Mouse (Mus musculus): Measurements from ENCODE around the gene Prrc2a. TPM values are rescaled to one million over a fixed set of nuclear protein-coding genes. Genes with fewer than 3 reads are reported as not detected.

Gene Prrc2a
- polyA plus RNA-seq, 1 experiment: 409 TPM

- TF ChIP-seq POLR2A (IDR thresholded peaks at IDR 0.05; ENCODE audit: borderline replicate concordance, extremely low read depth, insufficient read depth, insufficient read length, poor library complexity, severe bottlenecking) (no peak), CTCF (IDR thresholded peaks at IDR 0.05; ENCODE audit: borderline replicate concordance, extremely low read depth, insufficient read depth, insufficient read length) (no peak)
- no peak for DNase-seq (ENCODE audit: low read depth)
These were observed 52.9 kb downstream of the Prrc2a start for GRCm38 (mm10) chr17:35111774-35112173.

DNA sequence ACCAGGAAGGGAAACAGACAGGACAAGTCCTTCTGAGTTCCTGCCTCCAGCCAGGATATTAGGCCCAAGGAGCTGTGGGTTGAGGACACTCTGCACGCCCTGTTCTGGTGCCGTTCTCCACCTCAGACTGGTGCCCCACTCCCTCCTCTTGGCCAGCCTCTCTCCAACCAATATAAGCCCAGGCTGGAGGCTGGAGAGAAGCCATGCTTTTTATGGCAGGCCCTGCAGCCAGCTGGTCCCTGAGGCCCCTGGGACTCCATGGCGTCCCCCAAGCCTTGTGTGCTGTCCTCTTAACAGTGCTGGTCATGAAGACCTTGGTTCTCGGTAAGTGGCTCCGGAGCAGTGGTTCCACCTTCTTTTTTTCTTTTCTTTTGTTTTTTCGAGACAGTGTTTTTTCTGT is 56.6 kb downstream of the Prrc2a start, which contains the start of gene Ly6g5c:
Ly6g5c (plus strand) TSS at position 183 of the 400 bp plus-strand sequence.
- TF ChIP-seq POLR2A (IDR thresholded peaks at IDR 0.05; ENCODE audit: borderline replicate concordance, extremely low read depth, insufficient read depth, insufficient read length, poor library complexity, severe bottlenecking) (no peak), CTCF (IDR thresholded peaks at IDR 0.05; ENCODE audit: borderline replicate concordance, extremely low read depth, insufficient read depth, insufficient read length) (no peak)
- DNase-seq (ENCODE audit: low read depth): no peak

DNA sequence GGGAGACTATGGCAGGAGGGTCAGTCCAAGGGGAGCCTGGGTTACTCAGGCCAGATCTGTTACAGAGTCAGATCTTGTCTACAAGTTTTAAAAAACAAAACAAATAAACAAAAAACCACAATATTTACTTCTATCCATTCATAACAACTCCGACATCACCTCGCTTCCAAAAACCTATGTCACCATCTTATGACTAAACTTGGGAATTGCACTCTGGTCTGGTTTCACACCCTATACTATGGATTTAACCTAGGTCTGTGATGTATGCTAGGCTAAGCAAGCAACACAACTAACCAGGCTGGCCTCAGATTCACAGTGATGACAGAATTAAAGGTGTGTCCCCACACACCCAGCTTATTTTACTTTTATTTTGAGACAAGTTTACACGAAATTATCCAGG is 58.2 kb downstream of the Prrc2a start:
- DNase-seq (ENCODE audit: low read depth): peak; percentile 48
- TF ChIP-seq POLR2A (IDR thresholded peaks at IDR 0.05; ENCODE audit: borderline replicate concordance, extremely low read depth, insufficient read depth, insufficient read length, poor library complexity, severe bottlenecking): no peak
- TF ChIP-seq CTCF (IDR thresholded peaks at IDR 0.05; ENCODE audit: borderline replicate concordance, extremely low read depth, insufficient read depth, insufficient read length): no peak; the same call in 1 of the 2 replicates

DNA sequence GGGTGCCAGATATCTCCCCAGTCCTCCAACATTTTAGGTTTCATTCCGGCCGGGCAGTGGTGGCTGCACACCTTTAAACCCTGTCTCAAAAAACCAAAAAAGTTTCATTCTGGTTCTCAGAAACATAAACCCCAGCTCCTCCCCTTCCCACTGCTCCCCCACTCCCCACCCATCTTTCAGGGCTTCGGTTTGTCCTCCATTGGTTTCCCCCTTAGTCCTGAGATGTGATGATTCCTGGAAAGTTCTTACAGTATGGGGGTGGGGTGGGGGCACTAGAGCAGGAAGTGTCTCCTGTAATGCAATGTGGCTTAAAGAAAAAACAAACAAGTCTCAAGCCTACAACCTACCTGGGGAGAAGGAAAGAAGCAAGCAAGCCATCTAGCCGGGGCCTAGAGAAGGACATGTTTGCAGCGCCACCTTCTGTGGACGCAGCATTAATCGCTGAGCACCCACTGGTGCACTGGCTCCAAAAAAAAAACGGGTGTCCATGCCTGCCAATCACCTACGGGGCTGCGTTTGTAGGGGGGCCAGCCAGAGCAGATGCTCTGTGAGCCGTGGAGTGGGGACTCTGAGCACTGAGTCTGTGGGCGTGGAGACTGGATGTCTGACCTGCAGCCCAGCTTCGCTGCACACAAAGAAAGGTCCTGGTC is 58.8 kb downstream of the Prrc2a start:
- DNase-seq (ENCODE audit: low read depth): peak; percentile 68
- TF ChIP-seq CTCF (IDR thresholded peaks at IDR 0.05; ENCODE audit: borderline replicate concordance, extremely low read depth, insufficient read depth, insufficient read length) (peak; percentile 66), POLR2A (IDR thresholded peaks at IDR 0.05; ENCODE audit: borderline replicate concordance, extremely low read depth, insufficient read depth, insufficient read length, poor library complexity, severe bottlenecking) (no peak)

DNA sequence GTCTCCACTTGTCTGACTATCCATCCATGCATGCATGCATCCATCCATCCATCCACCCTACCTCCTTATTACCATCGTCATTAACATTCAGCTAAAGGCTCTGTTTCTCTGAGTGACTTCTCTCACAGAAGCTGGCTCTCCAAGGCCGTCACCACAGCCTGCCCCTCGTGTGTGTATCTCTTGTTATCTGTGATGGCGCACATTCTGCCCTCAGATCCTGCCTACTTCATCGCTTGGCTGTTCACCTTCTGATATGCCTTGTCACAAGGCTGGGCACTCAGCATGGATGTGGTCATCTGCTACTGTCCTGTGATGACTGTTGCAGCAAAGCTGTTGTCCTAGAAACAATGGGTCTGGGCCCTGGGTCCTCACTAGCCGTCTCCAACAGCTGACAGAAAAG is 59.9 kb downstream of the Prrc2a start:
- DNase-seq (ENCODE audit: low read depth): no peak
- TF ChIP-seq POLR2A (IDR thresholded peaks at IDR 0.05; ENCODE audit: borderline replicate concordance, extremely low read depth, insufficient read depth, insufficient read length, poor library complexity, severe bottlenecking) (no peak), CTCF (IDR thresholded peaks at IDR 0.05; ENCODE audit: borderline replicate concordance, extremely low read depth, insufficient read depth, insufficient read length) (no peak)

DNA sequence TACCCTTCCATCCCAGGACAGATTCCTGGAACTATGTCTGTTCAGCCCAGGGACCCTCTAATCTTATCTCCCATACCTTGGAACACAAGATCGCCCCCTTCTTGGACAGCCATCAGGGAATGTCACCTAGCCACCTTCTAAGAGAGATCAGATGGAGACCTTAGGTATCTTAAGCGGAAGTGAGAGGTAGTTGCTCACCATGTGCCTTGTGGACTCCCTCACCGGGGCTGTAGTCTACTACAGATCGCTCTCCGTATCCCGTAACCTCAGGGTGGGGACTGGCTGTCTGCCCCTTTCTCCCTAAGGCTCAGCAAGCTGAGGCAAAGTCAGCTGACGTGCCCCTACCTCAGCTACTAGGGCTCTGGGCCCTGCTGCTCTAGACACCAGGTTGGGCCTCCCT is 60.6 kb downstream of the Prrc2a start:
- TF ChIP-seq POLR2A (IDR thresholded peaks at IDR 0.05; ENCODE audit: borderline replicate concordance, extremely low read depth, insufficient read depth, insufficient read length, poor library complexity, severe bottlenecking) (no peak), CTCF (IDR thresholded peaks at IDR 0.05; ENCODE audit: borderline replicate concordance, extremely low read depth, insufficient read depth, insufficient read length) (no peak)
- DNase-seq (ENCODE audit: low read depth): no peak

GRCm38 (mm10) chr17:35103221-35103690 is 61.4 kb downstream of the Prrc2a start:
- TF ChIP-seq POLR2A (IDR thresholded peaks at IDR 0.05; ENCODE audit: borderline replicate concordance, extremely low read depth, insufficient read depth, insufficient read length, poor library complexity, severe bottlenecking): no peak
- no peak for TF ChIP-seq CTCF (IDR thresholded peaks at IDR 0.05; ENCODE audit: borderline replicate concordance, extremely low read depth, insufficient read depth, insufficient read length)
- no peak for DNase-seq (ENCODE audit: low read depth)

- TF ChIP-seq POLR2A (IDR thresholded peaks at IDR 0.05; ENCODE audit: borderline replicate concordance, extremely low read depth, insufficient read depth, insufficient read length, poor library complexity, severe bottlenecking): no peak
- TF ChIP-seq CTCF (IDR thresholded peaks at IDR 0.05; ENCODE audit: borderline replicate concordance, extremely low read depth, insufficient read depth, insufficient read length): no peak
These were observed 62.4 kb downstream of the Prrc2a start for GRCm38 (mm10) chr17:35102299-35102698.

GRCm38 (mm10) chr17:35101161-35101560 is 63.5 kb downstream of the Prrc2a start:
- TF ChIP-seq CTCF (IDR thresholded peaks at IDR 0.05; ENCODE audit: borderline replicate concordance, extremely low read depth, insufficient read depth, insufficient read length) (no peak), POLR2A (IDR thresholded peaks at IDR 0.05; ENCODE audit: borderline replicate concordance, extremely low read depth, insufficient read depth, insufficient read length, poor library complexity, severe bottlenecking) (no peak)
- DNase-seq (ENCODE audit: low read depth): no peak

More at GRCm38 (mm10) chr17:35102299-35102698, 62.4 kb downstream of the Prrc2a start:
- no peak for DNase-seq (ENCODE audit: low read depth)

GRCm38 (mm10) chr17:35100196-35100765 is 64.4 kb downstream of the Prrc2a start:
- DNase-seq (ENCODE audit: low read depth): no peak
- TF ChIP-seq POLR2A (IDR thresholded peaks at IDR 0.05; ENCODE audit: borderline replicate concordance, extremely low read depth, insufficient read depth, insufficient read length, poor library complexity, severe bottlenecking): no peak
- TF ChIP-seq CTCF (IDR thresholded peaks at IDR 0.05; ENCODE audit: borderline replicate concordance, extremely low read depth, insufficient read depth, insufficient read length): no peak

Other genes starting within 250 kb of the Prrc2a start
- 28.0 and 29.6 TPM in 2 replicates for gene Neu1, start 233.6 kb downstream of the Prrc2a start, polyA plus RNA-seq (2012; rRNA removed)
- 6.3 and 7.1 TPM in 2 replicates for gene Hspa1b, start 205.7 kb downstream of the Prrc2a start, polyA plus RNA-seq (2012; rRNA removed)
- gene Gm20481, start 195.0 kb downstream of the Prrc2a start, polyA plus RNA-seq (2012; rRNA removed): not detected in 2 replicates
- 6.3 and 6.6 TPM in 2 replicates for gene Hspa1a, start 192.7 kb downstream of the Prrc2a start, polyA plus RNA-seq (2012; rRNA removed)
- 0.14 and 0.40 TPM in 2 replicates for gene Hspa1l, start 192.2 kb downstream of the Prrc2a start, polyA plus RNA-seq (2012; rRNA removed)
- gene Lsm2, start 183.0 kb downstream of the Prrc2a start, polyA plus RNA-seq (2012; rRNA removed): 136 and 185 TPM in 2 replicates
- gene Vars, start 163.9 kb downstream of the Prrc2a start, polyA plus RNA-seq (2012; rRNA removed): 99.2 and 119 TPM in 2 replicates
- gene Vwa7, start 148.3 kb downstream of the Prrc2a start, polyA plus RNA-seq (2012; rRNA removed): 0.49 and 0.71 TPM in 2 replicates
- gene Sapcd1, start 136.9 kb downstream of the Prrc2a start, polyA plus RNA-seq (2012; rRNA removed): 4.0 and 6.5 TPM in 2 replicates
- gene Msh5, start 118.2 kb downstream of the Prrc2a start, polyA plus RNA-seq (2012; rRNA removed): 4.2 and 6.4 TPM in 2 replicates
- gene Clic1, start 114.9 kb downstream of the Prrc2a start, polyA plus RNA-seq (2012; rRNA removed): 69.6 and 89.8 TPM in 2 replicates
- gene Ddah2, start 105.9 kb downstream of the Prrc2a start, polyA plus RNA-seq (2012; rRNA removed): 322 and 438 TPM in 2 replicates
- 0.42 and 0.50 TPM in 2 replicates for gene Ly6g6c, start 99.5 kb downstream of the Prrc2a start, polyA plus RNA-seq (2012; rRNA removed)
- 0.30 and 0.35 TPM in 2 replicates for gene Mpig6b, start 98.7 kb downstream of the Prrc2a start, polyA plus RNA-seq (2012; rRNA removed)
- 1.2 and 12.4 TPM in 2 replicates for gene Ly6g6e, start 88.0 kb downstream of the Prrc2a start, polyA plus RNA-seq (2012; rRNA removed)
- gene Ly6g6d, start 86.8 kb downstream of the Prrc2a start, polyA plus RNA-seq (2012; rRNA removed): 1.8 and 2.7 TPM in 2 replicates
- 0.15 and 0.30 TPM in 2 replicates for gene Ly6g6f, start 79.3 kb downstream of the Prrc2a start, polyA plus RNA-seq (2012; rRNA removed)
- gene Abhd16a, start 75.6 kb downstream of the Prrc2a start, polyA plus RNA-seq (2012; rRNA removed): 91.0 and 135 TPM in 2 replicates
- gene Ly6g5c, start 56.6 kb downstream of the Prrc2a start, polyA plus RNA-seq (2012; rRNA removed): not detected in 2 replicates
- 3.1 and 3.4 TPM in 2 replicates for gene Ly6g5b, start 49.5 kb downstream of the Prrc2a start, polyA plus RNA-seq (2012; rRNA removed)
- gene Gpank1, start 43.4 kb downstream of the Prrc2a start, polyA plus RNA-seq (2012; rRNA removed): 21.4 and 25.3 TPM in 2 replicates
- 243 and 257 TPM in 2 replicates for gene Csnk2b, start 42.8 kb downstream of the Prrc2a start, polyA plus RNA-seq (2012; rRNA removed)
- gene D17H6S53E, start 38.5 kb downstream of the Prrc2a start, polyA plus RNA-seq (2012; rRNA removed): 3.3 and 4.6 TPM in 2 replicates
- 0.93 and 1.1 TPM in 2 replicates for gene Apom, start 32.8 kb downstream of the Prrc2a start, polyA plus RNA-seq (2012; rRNA removed)
- gene Bag6, start 29.7 kb downstream of the Prrc2a start, polyA plus RNA-seq (2012; rRNA removed): 378 and 427 TPM in 2 replicates
- gene Aif1, start 11.2 kb upstream of the Prrc2a start, polyA plus RNA-seq (2012; rRNA removed): 1.6 and 2.2 TPM in 2 replicates
- gene Lst1, start 23.5 kb upstream of the Prrc2a start, polyA plus RNA-seq (2012; rRNA removed): 8.2 and 11.8 TPM in 2 replicates
- 0.58 and 1.1 TPM in 2 replicates for gene Ltb, start 29.5 kb upstream of the Prrc2a start, polyA plus RNA-seq (2012; rRNA removed)
- gene Tnf, start 37.1 kb upstream of the Prrc2a start, polyA plus RNA-seq (2012; rRNA removed): 0.15 and 0.21 TPM in 2 replicates
- 0.27 and 0.29 TPM in 2 replicates for gene Lta, start 40.5 kb upstream of the Prrc2a start, polyA plus RNA-seq (2012; rRNA removed)
- not detected in 2 replicates for gene Gm16181, start 55.9 kb upstream of the Prrc2a start, polyA plus RNA-seq (2012; rRNA removed)
- 72.5 and 74.9 TPM in 2 replicates for gene Atp6v1g2, start 68.8 kb upstream of the Prrc2a start, polyA plus RNA-seq (2012; rRNA removed)
- 13.4 and 17.3 TPM in 2 replicates for gene Nfkbil1, start 70.9 kb upstream of the Prrc2a start, polyA plus RNA-seq (2012; rRNA removed)
- 887 and 1,110 TPM in 2 replicates for gene Ddx39b, start 76.8 kb upstream of the Prrc2a start, polyA plus RNA-seq (2012; rRNA removed)
- 37.1 and 39.5 TPM in 2 replicates for gene H2-D1, start 97.8 kb upstream of the Prrc2a start, polyA plus RNA-seq (2012; rRNA removed)
- 0.10 TPM in 2 replicates for gene H2-Q1, start 155.5 kb upstream of the Prrc2a start, polyA plus RNA-seq (2012; rRNA removed)
- 0.97 and 1.4 TPM in 2 replicates for gene H2-Q2, start 177.3 kb upstream of the Prrc2a start, polyA plus RNA-seq (2012; rRNA removed)
- gene H2-Q4, start 214.7 kb upstream of the Prrc2a start, polyA plus RNA-seq (2012; rRNA removed): 2.9 and 3.0 TPM in 2 replicates